Mouse (Mus musculus): ENCODE measurements around the gene Tmeff1. TPM values are rescaled to one million over a fixed set of nuclear protein-coding genes. Genes with fewer than 3 reads are reported as not detected.

Tmeff1 gene
- 10 to 100 TPM; 10.7 TPM for total RNA-seq (2021)
- long read RNA-seq, experiment 1, partial matches to known transcripts = 1 of 5 reads
- long read RNA-seq, experiment 1, other reads (novel, unspliced or antisense) = 2 of 5 reads
- long read RNA-seq, experiment 2, partial matches to known transcripts = 0 of 4 reads
- long read RNA-seq, experiment 2, other reads (novel, unspliced or antisense) = 3 of 4 reads

DNA sequence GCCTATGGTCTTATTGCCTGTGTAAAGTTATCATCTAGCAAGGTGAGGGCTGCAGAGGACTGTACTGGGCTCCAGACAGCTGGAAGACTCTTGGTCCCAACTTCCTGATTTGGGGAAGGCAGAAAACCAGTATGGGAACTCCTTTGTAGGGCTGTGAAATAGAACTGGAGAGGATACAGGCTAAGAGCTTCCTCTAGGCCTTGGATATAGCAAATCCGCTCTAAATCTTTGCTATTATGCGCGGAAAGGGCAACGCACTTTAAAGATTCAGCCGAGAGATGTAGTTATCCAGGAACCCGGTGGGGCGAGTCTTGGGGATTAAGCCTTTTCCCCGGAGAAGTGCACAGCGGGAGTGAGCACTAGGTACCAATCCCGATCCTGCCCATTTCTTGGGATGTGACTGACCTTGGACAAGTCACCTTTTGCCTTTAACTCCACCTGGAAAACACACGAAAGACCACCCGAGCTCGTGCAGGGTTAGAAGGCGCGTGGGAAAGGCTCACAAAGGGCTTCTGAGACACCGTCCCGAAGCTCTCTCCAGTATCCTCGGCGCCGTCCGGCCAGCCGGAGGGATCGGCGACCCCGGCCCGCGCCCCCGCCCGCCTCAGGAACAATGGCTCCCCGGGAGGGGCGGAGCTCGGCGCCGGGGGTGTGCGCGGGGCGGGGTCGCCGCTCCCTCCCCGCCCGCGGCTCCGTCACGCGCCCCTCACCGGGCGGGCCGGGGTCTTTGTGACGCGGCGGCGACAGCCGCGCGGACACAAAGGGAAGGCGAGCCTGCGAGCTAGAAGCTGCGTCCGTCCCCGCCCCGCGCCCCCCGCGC is at the start of gene Tmeff1:
Gene Tmeff1 (plus strand): TSS at position 754 of the 820 bp plus-strand sequence.
- DNase-seq = peak in 1 of 2 experiments; percentile 27

DNA sequence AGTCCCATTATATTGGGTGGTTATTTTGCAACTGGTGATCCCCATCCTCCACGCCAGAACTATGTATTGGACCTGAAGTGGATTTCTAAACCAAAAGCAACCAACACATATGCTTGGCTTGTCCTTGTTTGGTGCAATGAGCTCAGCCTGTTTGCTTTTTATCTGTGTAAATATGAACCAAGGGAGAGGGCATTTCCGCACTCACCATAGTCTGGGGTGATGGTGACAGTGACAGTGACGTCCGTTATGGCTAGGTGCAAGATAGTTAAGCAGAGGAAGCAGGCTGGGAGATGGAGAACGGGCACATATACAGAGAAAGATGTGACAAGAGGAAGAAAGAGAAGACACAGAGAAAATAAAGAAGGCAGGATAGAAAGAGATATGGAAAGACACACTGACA is 48.7 kb upstream of the Tmeff1 start:
- no peak for DNase-seq

DNA sequence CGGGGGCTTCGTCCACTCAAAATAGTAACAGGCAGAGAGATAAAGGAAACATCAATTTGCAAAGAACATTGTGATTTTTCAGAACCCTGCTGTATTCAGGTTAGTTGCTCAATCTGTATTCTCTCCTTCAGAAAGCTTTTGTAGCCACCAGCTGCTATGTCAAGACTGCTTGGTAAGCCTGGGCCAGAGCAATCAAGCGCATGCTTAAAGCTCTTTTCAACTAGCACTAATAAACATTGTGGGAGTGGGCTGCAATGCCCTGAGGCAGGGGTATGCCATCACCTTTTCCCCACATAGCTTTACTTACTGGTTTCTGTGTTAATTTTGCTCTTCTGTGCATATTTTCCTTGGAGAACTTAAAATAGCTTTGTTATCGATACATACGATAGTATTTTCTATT is 48.0 kb upstream of the Tmeff1 start:
- no peak for DNase-seq

DNA sequence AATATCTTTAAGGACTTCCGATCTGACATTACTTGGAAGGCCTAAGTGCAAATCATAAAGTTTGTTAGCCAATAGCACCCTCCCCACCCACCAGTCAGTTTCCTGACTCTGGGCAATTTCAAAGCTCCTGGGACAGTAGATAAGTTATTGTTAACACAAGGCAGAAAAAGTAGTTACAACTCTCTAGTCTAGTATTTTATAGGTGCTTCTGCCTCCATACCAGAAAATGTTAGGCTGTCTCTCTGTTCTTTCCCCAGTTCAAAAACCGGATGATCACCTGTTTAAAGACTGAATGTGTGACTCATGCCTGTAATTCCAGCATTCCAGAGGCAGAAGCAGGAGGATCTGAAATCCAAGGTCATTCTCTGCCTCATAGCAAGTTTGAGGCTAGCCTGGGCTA is 46.4 kb upstream of the Tmeff1 start:
- DNase-seq = no peak

DNA sequence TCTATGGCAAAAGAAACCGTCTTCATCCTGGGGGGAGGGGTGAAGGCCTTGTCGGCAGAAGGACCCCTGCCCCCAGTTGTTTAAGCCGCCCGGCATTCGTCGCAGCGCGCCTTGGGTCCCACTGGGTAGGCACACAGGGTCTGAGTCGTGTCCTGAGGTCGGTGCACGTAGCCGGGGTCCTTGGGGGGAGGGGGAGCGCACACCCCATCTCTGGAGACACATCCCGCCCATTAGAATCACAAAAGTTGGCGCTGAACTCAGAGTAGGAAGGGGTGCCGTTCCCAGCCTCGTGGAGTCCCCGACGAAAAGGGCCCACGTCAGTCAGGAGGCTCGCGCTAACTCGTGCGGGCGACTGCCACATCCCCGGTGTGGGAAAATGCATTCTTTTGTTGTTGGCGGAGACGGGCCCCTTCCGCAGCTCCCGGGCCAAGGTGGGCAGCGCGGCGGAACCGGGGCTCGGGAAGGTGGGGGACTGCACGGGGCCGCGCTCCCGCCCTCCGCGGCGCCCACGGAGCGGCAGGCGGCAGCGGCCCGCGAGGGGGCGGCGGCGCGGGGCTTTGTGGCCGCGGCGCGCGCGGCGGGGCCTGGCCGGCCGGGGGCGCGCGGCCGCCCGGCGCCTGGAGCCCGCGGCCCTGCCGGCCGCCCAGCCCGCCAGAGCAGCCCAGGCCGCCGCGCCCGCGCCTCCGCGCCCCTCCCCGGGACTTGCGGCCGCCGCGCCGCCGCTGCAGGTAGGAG is 45.0 kb upstream of the Tmeff1 start, which contains the start of gene Msantd3:
Gene Msantd3 (plus strand): TSS at position 95 of the 735 bp plus-strand sequence.
- peak; percentile 45 to 71 for DNase-seq

DNA sequence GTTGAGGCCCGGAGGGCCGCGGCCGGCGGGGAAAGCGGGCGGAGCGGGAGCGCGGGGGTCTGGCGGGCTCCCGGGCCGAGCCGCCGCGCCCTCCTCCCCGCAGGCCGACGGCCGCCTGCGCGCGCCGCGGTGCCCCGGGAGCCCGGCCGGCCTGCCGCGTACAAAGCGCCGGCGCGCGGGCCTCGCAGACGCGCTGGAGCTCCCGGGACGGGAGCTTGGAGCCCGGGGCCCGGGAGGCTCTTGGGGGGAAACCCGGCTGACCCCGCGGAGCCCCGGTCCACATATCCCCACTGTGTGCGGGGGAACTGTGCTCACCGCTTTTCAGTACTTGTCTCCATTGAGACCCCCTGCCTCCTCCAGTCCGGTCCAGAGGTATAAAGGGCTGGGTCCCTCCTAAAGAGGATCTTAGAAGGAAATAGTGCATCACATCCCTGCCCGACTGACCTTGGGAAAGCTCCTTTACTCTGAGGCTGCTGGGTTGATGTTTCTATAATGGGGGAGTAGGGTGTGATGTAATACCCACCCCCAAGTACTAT is 44.3 kb upstream of the Tmeff1 start:
- DNase-seq = peak; percentile 27 to 64

DNA sequence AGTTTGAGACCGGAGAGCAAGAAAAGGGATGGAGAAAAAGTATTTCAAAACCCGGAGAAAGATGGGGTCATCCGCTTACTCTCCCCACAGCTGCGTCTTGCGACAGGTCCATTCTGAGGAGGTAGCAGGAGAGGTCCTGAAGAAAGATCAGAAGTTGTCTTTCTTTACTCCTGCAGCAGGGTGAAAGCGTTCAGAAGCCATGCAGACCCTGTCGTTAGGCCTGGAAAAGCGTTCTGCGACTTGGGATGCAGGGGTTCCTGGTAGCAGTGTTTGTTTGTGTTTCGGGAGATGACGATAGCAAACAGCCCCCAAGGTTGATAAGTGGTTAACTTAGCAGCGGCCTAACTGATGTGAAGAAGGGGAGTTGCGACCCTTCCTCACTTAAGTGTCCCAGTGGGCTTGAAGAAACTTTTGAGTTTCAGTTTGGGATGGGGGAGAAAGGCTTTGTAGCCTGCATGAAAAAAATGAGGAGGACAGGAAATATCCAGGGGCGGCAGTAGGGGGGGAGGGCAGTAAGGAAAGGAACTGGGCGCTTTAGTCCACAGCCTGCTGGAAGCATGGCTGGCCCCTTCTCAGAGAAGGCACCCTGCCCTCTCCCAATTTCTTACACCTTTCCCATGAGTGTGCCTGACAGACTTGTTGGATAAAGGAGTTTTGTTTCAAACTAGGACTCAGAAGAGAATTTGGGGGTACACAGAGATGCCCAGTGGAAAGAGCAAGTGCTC is 43.3 kb upstream of the Tmeff1 start:
- no peak for DNase-seq

DNA sequence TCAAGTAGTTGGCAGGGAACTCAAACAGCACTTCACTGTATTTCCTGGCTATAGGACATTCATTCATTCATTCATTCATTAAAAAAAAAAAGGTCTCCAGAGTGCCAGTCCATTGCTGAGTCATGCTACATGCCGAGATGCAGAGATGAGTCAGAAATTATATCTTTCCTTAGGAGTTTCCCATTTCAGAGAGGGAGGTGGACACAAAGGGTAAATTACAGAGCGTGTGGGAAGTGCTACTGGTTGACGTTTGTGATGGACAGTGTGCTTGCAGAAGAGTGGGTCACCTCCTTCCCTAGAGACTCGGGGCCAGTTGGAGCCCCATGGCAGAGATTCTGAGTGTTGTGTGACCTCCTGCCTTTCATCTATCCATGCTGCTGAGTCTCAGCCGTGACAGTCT is 42.6 kb upstream of the Tmeff1 start:
- DNase-seq = peak in 1 of 2 experiments; percentile 34

DNA sequence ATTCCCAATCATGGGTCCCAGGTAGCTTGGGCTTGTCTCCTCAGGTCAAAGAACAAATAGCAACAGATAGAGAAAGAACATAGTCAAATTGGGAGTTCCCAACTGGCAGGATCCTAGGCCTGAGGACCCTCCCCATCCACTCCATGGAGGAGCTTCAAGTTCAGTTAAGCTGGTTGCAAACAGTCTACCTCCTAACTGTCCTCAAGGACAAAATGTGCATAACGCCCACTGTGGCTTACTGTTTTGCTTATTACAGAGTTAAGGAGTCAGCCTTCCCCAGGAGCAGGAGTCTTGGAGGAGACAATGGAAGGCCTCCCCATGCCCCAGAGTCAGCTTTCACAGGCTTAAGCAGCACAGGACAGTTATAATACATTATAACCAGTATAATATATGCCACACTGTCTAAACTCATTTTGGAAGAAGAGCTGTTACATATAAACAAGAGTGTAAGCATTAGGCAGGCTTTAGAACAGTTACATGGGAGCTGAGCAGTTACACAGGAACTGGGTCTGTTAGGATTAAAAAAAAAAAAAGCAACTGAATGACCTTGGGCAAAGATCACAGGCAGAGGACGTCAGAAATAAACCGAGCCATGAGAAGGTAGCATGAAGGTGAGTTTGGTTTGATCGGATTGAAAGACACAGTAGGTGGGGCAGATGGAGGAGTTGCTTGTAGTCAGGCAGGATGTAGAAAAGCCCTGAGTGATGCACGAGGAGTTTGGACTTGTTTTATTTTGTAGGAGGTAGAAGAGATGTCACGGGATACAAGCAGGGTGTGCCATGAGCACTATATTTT is 41.7 kb upstream of the Tmeff1 start:
- DNase-seq = no peak

DNA sequence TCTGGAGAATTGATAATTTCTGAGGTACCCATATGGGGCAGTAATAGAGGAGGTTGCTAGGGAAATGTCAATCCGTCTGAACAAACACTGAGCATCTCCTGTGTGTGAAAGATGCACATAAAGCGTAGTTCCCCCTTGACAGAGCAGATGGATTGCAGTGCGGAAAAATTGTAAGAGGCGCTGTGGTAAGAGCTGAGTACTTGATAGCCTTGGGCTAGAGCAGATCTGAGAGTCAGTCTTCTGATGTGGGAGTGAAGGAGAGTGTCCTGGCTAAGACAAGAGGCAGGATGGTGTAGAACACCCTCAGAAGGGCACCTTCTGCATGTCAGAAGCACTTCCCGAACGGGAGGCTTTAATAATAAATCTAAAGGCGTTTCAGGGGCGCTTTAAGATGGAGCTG is 40.8 kb upstream of the Tmeff1 start:
- no peak for DNase-seq

DNA sequence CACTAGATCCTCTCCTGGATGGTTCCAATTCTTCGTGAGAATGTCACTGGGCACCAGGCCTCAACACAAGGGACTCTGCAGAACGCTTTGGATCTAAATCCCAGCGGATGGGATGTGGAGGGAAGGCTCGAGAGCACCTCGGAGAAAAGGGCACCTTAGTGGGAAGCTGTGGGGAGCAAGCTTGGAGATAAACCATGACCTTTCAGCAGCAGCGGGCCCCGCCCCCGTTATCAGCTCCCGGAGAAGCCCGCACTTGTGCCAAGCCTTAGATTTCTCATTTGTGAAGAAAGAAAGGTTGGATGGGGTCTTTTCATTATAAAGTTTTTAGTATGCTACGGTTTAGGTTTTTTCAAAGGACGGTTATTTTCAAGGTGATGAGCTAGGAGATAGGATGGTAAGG is 39.0 kb upstream of the Tmeff1 start:
- DNase-seq = no peak

DNA sequence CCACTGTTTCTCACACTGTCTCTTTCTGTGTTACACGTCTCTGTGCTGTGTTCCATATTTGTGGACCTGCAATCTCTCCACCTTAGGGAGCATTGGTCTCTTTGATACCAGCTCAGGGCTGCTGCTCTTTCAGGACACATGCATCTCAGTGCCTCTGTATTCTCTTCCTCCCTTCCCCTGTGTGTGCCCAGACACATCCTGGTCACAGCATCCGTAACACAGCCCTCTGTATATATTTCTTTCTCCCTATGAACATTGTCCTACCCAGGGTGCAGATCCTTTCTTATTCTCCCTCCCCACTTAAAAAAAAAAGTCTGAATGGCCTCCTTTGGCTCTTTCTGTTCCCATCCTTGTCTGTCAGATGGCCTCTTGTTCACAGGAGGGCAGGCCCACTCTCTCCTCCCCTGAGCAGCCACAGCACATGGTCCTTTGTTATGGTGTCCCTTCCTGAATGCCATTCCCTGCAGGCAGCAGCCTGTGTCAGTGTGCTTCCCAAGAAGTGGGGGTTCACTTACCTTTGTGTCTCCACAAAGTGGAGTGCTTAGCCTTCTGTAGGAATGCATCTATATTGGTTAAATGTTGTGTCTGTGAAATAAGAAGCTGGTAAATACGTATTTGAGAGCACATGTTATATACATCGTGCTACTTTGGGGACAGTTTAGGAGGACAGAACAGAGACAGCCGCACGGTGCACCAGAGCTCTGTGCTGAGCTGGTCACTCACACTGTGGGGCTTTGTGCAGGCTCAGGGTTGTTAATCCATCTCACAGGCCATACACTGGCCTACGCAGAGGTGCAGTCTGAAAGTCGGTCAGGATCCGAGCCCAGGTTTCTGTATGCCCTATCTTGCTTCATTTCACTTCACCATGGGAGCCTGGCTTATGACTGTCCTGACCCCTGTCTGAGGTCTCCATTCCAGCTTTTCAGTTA is 38.1 kb upstream of the Tmeff1 start:
- no peak for DNase-seq

DNA sequence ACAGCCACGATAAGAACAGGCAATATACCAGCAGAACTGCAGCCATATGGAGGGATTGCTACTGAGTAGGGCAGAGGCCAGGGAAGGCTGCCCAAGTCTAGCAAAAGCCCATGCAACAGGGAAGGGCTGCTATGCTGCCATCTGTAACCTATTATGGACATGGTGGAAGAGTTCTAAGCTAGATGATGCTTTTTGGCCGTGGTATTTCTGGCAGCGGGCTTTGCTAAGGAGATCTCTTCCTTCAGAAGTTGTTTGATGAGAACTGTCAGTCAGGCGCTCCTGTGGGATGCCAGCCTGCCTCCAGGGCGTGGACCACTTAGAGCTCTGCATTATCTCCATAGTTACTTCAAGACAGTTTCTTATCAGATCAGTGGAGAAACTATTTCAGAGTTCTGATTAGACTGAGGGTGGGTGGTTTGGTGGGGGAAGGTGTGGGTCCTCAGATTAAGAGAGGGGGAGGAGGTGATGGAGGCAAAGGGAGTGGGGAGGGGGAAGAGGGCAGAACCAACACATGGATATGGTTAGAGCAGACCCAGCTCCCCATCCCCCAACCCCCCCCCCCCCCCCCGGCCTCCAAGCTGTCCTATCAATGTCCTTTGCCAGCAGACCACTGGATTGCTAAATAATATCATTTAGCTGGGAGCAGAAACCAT is 36.5 kb upstream of the Tmeff1 start:
- no peak for DNase-seq

DNA sequence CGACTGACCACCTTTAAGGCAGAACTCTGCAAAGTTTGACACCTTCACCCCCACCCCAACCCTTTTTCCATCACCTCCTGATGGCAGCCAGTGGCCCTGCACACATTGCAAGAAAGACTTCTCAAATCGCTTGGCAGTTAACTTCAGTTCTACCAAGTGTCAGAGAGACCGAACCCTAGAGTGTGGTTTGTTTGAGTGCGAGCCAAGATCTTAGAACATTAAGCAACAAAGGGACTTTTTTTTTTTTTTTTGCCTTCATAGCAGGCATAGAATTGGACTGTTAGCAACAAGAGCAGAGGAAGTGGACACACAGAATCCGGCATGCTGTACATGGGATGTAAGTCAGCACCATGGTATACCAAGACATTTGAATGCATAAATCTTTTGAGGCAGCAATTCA is 35.3 kb upstream of the Tmeff1 start:
- no peak for DNase-seq

DNA sequence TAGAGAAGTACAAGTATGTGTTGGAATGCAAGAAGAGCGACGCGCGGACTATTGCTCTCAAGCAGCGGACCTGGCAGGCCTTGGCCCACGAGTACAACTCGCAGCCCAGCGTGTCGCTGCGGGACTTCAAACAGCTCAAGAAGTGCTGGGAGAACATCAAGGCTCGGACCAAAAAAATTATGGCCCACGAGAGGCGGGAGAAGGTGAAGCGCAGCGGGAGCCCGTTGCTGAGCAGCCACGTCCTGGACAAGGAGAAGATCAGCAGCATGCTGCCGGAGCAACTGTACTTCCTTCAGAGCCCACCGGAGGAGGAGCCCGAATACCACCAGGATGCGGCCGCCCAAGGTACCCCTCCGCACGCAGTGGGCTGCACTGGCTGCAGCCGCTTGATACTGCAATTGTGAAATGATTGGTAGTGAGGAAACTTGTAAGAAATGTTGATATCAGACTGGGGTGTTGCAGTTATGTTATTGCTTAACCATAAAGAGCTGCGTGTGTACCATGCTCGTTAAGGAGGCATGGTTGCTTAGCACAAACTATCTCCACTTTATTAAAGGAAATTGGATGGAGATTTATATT is 32.4 kb upstream of the Tmeff1 start:
- no peak for DNase-seq

DNA sequence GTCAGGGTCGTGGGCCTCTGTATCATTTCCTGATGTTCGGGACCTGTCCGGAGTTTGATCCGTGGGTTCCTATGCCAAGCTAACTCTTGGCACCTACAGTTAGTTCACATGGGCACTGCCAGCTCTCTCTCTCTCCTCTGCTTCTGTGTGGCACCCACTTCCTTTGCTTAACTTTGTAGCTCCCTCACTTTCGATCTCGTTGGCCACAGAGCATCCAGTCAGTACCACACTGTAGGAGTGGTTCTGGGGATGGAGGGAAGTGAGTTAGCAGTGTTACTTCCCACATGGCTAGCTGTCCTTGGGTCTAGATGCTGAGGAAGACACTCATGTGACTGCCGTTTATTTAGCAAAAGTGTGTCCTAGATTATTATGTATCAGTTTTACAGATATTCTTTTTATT is 30.8 kb upstream of the Tmeff1 start:
- DNase-seq = no peak

DNA sequence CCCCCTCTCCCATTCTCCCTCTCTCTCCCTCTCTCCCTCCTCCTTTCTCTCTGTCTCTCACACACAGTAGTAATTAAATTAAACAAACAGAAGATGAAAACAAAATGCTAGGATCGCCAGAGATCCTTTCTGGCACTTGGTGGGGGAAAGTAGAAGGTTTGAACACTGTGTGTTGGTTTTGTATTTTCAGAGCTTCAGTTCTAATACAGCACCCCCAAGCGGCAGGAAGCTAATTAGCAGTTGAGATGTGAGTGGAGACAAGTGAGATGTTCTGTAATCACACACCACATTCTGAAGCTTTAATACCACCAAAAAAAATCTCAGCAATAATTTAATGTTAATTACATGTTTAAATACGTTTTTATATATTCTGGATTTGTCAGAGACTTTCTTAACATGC is 29.2 kb upstream of the Tmeff1 start:
- DNase-seq = peak; percentile 32 to 72

DNA sequence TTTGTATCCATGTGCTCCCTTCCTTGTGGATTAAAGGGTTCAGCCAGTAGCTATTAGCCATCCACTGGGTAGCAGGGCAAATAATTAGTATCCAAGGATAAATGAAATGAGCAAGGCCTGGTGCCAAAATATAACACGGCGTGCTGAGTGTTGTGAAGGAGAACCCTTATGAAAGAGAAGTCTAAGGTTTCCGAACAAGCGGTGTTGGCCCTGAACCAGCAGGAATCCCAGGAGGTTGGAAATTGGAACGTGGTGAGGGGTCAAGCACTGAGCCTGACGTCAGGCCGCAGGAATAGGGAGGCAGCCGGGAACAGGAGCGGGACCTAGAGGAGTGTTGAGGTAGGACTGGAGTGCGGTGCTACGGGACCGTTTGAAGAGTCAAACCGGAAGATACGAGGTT is 25.3 kb upstream of the Tmeff1 start:
- no peak for DNase-seq

DNA sequence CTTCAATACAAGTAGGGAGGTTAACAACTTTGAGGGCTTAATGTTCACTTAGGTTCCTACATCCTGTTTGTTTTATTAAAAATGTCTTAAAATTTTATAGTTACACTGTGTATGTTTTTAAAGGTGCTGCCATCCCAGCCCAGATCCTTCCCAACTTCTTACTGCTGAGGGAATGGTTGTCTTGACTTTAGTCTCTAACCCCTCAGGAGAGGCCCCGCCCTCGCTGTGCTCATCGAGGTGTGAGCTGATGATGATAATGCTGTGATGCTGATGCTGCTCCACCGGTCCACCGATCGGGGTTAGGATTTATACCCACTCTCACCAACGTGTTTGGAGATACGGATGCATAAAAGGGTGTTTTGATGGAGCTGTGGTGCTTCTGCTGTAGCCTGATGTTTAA is 23.1 kb upstream of the Tmeff1 start:
- DNase-seq = no peak

Measured in heart, adult 18-20 months (tissue).